Mouse (Mus musculus): ENCODE measurements around the gene Dixdc1. TPM values are rescaled to one million over a fixed set of nuclear protein-coding genes. Genes with fewer than 3 reads are reported as not detected.

Gene Dixdc1
- polyA plus RNA-seq, 1 experiment from 2014 or later, result 14.0 TPM

GRCm38 (mm10) chr9:50700921-50701691 lies 38.2 kb downstream of the Dixdc1 start:
- DNase-seq (ENCODE audit: low spot score), result no peak
- Histone ChIP-seq H3K36me3 (ENCODE audit: control insufficient read depth, insufficient read depth, low read length) (peaks cover 12% of the 10 kb centered on the region), H3K27me3 (replicated peaks; ENCODE audit: control insufficient read depth, insufficient read depth, low read length) (peaks cover 9% of the 10 kb centered on the region; the same call in 1 of the 2 replicates), H3K4me2 (ENCODE audit: low read depth, low read length) (no peak overlapping the region), H3K27ac (replicated peaks; ENCODE audit: low read depth, low read length) (no peak overlapping the region), H3K9ac (ENCODE audit: low read depth, low read length) (no peak overlapping the region), H3K4me3 (ENCODE audit: low read depth, low read length) (no peak overlapping the region), H3K9me3 (ENCODE audit: control insufficient read depth, low read length) (no peaks in the 10 kb centered on the region), H3K4me1 (ENCODE audit: control insufficient read depth, insufficient read depth, low read length) (peaks cover 10% of the 10 kb centered on the region; the same call in 1 of the 2 replicates)
- no peak; the same call in 1 of the 2 replicates for ATAC-seq (ENCODE audit: low read depth)
- 65% methylated on average over 11 of the region's 11 CpGs for WGBS

- DNase-seq (ENCODE audit: low spot score) (no peak), ATAC-seq (ENCODE audit: low read depth) (peak; percentile 55; the same call in 1 of the 2 replicates)
- no peaks in the 10 kb centered on the region for H3K9me3 ChIP-seq (ENCODE audit: control insufficient read depth, low read length)
- 2% methylated on average over 24 of the region's 70 CpGs for WGBS
- H3K4me2 ChIP-seq (ENCODE audit: low read depth, low read length), result peak overlapping the region; percentile 100
- H3K4me1 ChIP-seq (ENCODE audit: control insufficient read depth, insufficient read depth, low read length), result peaks cover 10% of the 10 kb centered on the region; the same call in 1 of the 2 replicates
- peak overlapping the region; percentile 56 for H3K4me3 ChIP-seq (ENCODE audit: low read depth, low read length)
- H3K9ac ChIP-seq (ENCODE audit: low read depth, low read length), result peak overlapping the region; percentile 63
- peaks cover 18% of the 10 kb centered on the region for H3K36me3 ChIP-seq (ENCODE audit: control insufficient read depth, insufficient read depth, low read length)
- H3K27ac ChIP-seq (replicated peaks; ENCODE audit: low read depth, low read length), result no peak overlapping the region
- H3K27me3 ChIP-seq (replicated peaks; ENCODE audit: control insufficient read depth, insufficient read depth, low read length), result peaks cover 9% of the 10 kb centered on the region; the same call in 1 of the 2 replicates
Observed at GRCm38 (mm10) chr9:50698418-50699409, 40.6 kb downstream of the Dixdc1 start.

GRCm38 (mm10) chr9:50697706-50698041 lies 41.6 kb downstream of the Dixdc1 start:
- WGBS, result 0% methylated on average over 12 of the region's 12 CpGs
- H3K36me3 ChIP-seq (ENCODE audit: control insufficient read depth, insufficient read depth, low read length), result peaks cover 9% of the 10 kb centered on the region; the same call in 1 of the 2 replicates
- peak overlapping the region; percentile 56 for H3K4me3 ChIP-seq (ENCODE audit: low read depth, low read length)
- H3K4me2 ChIP-seq (ENCODE audit: low read depth, low read length), result peak overlapping the region; percentile 100
- H3K4me1 ChIP-seq (ENCODE audit: control insufficient read depth, insufficient read depth, low read length), result peaks cover 10% of the 10 kb centered on the region; the same call in 1 of the 2 replicates
- H3K27ac ChIP-seq (replicated peaks; ENCODE audit: low read depth, low read length), result no peak overlapping the region
- ATAC-seq (ENCODE audit: low read depth), result peak; percentile 85
- peak; percentile 90 for DNase-seq (ENCODE audit: low spot score)
- H3K9me3 ChIP-seq (ENCODE audit: control insufficient read depth, low read length), result no peaks in the 10 kb centered on the region
- H3K9ac ChIP-seq (ENCODE audit: low read depth, low read length), result peak overlapping the region; percentile 5
- H3K27me3 ChIP-seq (replicated peaks; ENCODE audit: control insufficient read depth, insufficient read depth, low read length), result peaks cover 9% of the 10 kb centered on the region; the same call in 1 of the 2 replicates

GRCm38 (mm10) chr9:50696851-50697705 lies 42.2 kb downstream of the Dixdc1 start:
- Histone ChIP-seq H3K4me3 (ENCODE audit: low read depth, low read length) (peak overlapping the region; percentile 56), H3K4me1 (ENCODE audit: control insufficient read depth, insufficient read depth, low read length) (peaks cover 10% of the 10 kb centered on the region; the same call in 1 of the 2 replicates), H3K27ac (replicated peaks; ENCODE audit: low read depth, low read length) (no peak overlapping the region), H3K4me2 (ENCODE audit: low read depth, low read length) (peak overlapping the region; percentile 100), H3K9ac (ENCODE audit: low read depth, low read length) (peak overlapping the region; percentile 5), H3K36me3 (ENCODE audit: control insufficient read depth, insufficient read depth, low read length) (peaks cover 9% of the 10 kb centered on the region; the same call in 1 of the 2 replicates), H3K27me3 (replicated peaks; ENCODE audit: control insufficient read depth, insufficient read depth, low read length) (peaks cover 9% of the 10 kb centered on the region; the same call in 1 of the 2 replicates), H3K9me3 (ENCODE audit: control insufficient read depth, low read length) (no peaks in the 10 kb centered on the region)
- ATAC-seq (ENCODE audit: low read depth), result no peak
- WGBS, result 63% methylated on average over 12 of the region's 12 CpGs
- DNase-seq (ENCODE audit: low spot score), result no peak

GRCm38 (mm10) chr9:50695153-50695552 lies 44.2 kb downstream of the Dixdc1 start:
- 84% methylated on average over 6 of the region's 6 CpGs for WGBS
- no peak overlapping the region for H3K4me2 ChIP-seq (ENCODE audit: low read depth, low read length)
- H3K4me1 ChIP-seq (ENCODE audit: control insufficient read depth, insufficient read depth, low read length), result peaks cover 10% of the 10 kb centered on the region; the same call in 1 of the 2 replicates
- no peaks in the 10 kb centered on the region for H3K9me3 ChIP-seq (ENCODE audit: control insufficient read depth, low read length)
- DNase-seq (ENCODE audit: low spot score) (no peak), ATAC-seq (ENCODE audit: low read depth) (no peak)
- no peak overlapping the region for H3K4me3 ChIP-seq (ENCODE audit: low read depth, low read length)
- peaks cover 12% of the 10 kb centered on the region; the same call in 1 of the 2 replicates for H3K36me3 ChIP-seq (ENCODE audit: control insufficient read depth, insufficient read depth, low read length)
- no peak overlapping the region for H3K27ac ChIP-seq (replicated peaks; ENCODE audit: low read depth, low read length)
- no peak overlapping the region for H3K9ac ChIP-seq (ENCODE audit: low read depth, low read length)
- peaks cover 9% of the 10 kb centered on the region; the same call in 1 of the 2 replicates for H3K27me3 ChIP-seq (replicated peaks; ENCODE audit: control insufficient read depth, insufficient read depth, low read length)

- ATAC-seq (ENCODE audit: low read depth), result 0 out of 2 replicates have a peak, but pooled peaks have one; percentile 37
- H3K27ac ChIP-seq (replicated peaks; ENCODE audit: low read depth, low read length), result no peak overlapping the region
Observed at GRCm38 (mm10) chr9:50693631-50694030, 45.7 kb downstream of the Dixdc1 start.

GRCm38 (mm10) chr9:50692626-50693580 lies 46.4 kb downstream of the Dixdc1 start:
- Histone ChIP-seq H3K9me3 (ENCODE audit: control insufficient read depth, low read length) (no peaks in the 10 kb centered on the region), H3K4me2 (ENCODE audit: low read depth, low read length) (no peak overlapping the region), H3K4me1 (ENCODE audit: control insufficient read depth, insufficient read depth, low read length) (0 out of 2 replicates have a peak, but pooled peaks cover 3% of the 10 kb centered on the region), H3K27me3 (replicated peaks; ENCODE audit: control insufficient read depth, insufficient read depth, low read length) (no peaks in the 10 kb centered on the region), H3K27ac (replicated peaks; ENCODE audit: low read depth, low read length) (no peak overlapping the region), H3K36me3 (ENCODE audit: control insufficient read depth, insufficient read depth, low read length) (peaks cover 23% of the 10 kb centered on the region), H3K9ac (ENCODE audit: low read depth, low read length) (no peak overlapping the region), H3K4me3 (ENCODE audit: low read depth, low read length) (no peak overlapping the region)
- 0 out of 2 replicates have a peak, but pooled peaks have one; percentile 35 for ATAC-seq (ENCODE audit: low read depth)
- 44% methylated on average over 13 of the region's 13 CpGs for WGBS
- DNase-seq (ENCODE audit: low spot score), result no peak

More at GRCm38 (mm10) chr9:50693631-50694030, 45.7 kb downstream of the Dixdc1 start:
- H3K27me3 ChIP-seq (replicated peaks; ENCODE audit: control insufficient read depth, insufficient read depth, low read length), result 0 out of 2 replicates have a peak, but pooled peaks cover 4% of the 10 kb centered on the region
- 27% methylated on average over 10 of the region's 10 CpGs for WGBS
- no peaks in the 10 kb centered on the region for H3K9me3 ChIP-seq (ENCODE audit: control insufficient read depth, low read length)
- no peak overlapping the region for H3K9ac ChIP-seq (ENCODE audit: low read depth, low read length)
- H3K36me3 ChIP-seq (ENCODE audit: control insufficient read depth, insufficient read depth, low read length), result peaks cover 20% of the 10 kb centered on the region
- H3K4me3 ChIP-seq (ENCODE audit: low read depth, low read length), result no peak overlapping the region
- DNase-seq (ENCODE audit: low spot score), result peak; percentile 64
- peaks cover 10% of the 10 kb centered on the region; the same call in 1 of the 2 replicates for H3K4me1 ChIP-seq (ENCODE audit: control insufficient read depth, insufficient read depth, low read length)
- H3K4me2 ChIP-seq (ENCODE audit: low read depth, low read length), result no peak overlapping the region

Data from embryonic facial prominence, embryonic 14.5 days (tissue).